Mouse (Mus musculus) lung, adult 10 weeks (tissue): Measurements from ENCODE around the gene Sdhaf1. TPM values are rescaled to one million over a fixed set of nuclear protein-coding genes. Genes with fewer than 3 reads are reported as not detected.

Experiments used
- polyA plus RNA-seq: library from polyadenylated mRNA; stranded (reverse); fragments of 350-450 nt; fragmentation: Illumina TruSeq; extraction: RNeasy Lipid Tissue Mini Kit (QIAGEN cat#74804); gene quantifications from one replicate; pipeline ENCODE4 v1.2.3, GENCODE M21; 2014; ENCODE audit warnings: low read depth, low replicate concordance; ENCODE audit not compliant: insufficient read depth

Sdhaf1 gene
- 9.9 TPM for polyA plus RNA-seq

DNA sequence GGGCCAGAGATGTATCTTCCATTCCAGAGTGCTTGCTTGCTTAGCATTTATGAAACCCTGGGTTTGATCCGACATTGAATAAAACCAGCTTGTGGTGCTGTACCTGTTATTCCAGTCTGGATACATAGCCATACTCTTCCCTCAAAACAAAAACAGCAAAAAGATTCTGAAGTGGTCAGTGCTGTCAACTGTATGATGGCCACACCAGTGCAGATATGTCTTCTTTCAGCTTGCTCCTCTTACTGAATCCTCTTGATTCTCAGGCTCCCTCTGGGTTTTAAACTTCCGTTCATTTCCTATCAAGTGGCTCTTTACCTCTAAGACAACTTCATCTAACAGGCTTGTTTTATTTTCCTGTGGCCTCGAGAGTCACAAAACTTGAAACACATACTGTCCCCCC lies at the start of gene Sdhaf1:
TSS of gene Sdhaf1 (minus strand) at position 101 of the 400 bp plus-strand sequence.

DNA sequence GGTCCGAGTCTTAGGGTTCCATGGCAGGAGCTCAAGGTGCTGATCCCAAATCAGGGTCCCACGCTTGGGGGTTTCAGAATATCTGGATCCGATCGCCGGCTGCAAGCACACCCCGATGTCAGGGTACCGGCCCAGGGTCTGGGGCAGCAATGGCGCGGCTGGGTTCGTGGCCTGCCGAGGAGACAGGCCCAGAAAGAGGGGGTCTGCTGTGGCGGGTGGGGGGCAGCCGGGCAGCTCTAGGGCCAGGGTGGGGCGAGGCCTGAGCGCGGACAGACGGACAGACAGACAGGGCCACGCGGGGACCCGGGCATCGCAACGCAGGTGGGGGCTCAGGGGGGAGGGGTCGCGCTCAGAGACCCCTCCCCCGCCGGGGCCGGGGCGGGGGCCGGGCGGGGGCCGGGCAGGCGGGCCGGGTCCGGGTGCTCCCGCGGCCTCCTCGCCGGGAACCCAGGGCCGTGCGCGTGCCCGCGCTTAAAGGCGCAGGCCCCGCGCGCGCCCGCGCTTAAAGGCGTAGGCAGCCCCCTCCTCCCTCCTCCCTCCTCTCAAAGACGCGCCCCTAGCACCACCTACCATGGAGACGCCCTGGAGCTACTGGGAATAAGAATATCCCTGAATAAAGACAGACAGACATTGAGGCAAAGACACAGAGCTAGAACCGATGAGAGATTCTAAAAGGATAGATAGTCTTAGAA lies 39.1 kb upstream of the Sdhaf1 start, which contains the start of gene Lrfn3:
TSS of gene Lrfn3 (minus strand) at position 121 of the 692 bp plus-strand sequence.

GRCm38 (mm10) chr7:30321539-30322284 lies 2.0 kb downstream of the Sdhaf1 start, which contains the start of gene E130208F15Rik:
Gene E130208F15Rik, plus strand, starts transcription at chr7:30321740.

GRCm38 (mm10) chr7:30314721-30315155 lies 9.0 kb downstream of the Sdhaf1 start, which contains the start of gene Syne4:
Gene Syne4, plus strand, starts transcription at chr7:30314807.

DNA sequence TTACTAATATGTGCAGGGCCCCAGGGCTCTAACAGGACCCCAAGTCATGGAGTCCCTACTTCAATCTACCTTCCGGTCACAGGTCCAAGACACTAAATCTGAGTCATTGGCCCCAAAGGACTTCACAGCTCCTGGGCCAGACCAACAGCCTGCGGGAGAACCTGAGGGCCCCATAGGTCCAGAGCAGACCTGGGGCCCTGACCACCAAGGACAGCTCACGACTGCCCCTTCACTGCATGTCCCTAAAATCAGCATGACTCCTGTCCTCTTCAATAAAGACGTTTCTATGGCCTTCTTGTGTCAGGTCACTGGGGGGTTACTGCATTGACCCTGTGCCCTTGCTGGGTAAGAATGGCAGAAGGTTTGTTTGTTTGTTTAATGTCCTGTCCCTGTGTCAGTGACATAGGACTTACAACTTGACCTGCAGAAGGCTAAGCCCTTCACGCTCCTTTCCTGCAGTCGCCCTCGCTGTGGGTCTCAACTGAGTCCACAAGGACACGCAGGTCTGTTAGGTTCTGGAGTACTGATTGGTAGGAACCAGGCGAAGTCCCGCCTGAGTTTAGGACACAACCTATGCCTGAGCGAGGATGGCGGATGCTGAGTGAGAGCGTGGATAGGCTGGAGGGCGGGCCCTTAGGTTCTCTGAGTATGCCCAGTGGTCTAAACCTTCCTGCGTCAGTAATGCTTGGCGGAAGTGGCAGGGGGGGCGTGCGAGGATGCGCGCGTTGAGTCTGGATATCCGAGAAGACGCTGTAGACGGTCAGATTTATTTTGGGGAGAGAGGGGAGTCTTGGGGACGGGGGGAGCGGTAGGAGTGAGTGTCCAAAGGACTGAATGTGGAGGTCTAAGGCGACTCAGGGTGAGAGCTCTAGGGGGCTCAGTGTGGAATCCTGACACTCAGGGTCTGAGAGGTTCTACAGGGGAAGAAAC lies 15.4 kb downstream of the Sdhaf1 start, which contains the start of gene Alkbh6:
TSS of gene Alkbh6 (plus strand) at position 642 of the 930 bp plus-strand sequence.

GRCm38 (mm10) chr7:30291215-30292131 lies 32.2 kb downstream of the Sdhaf1 start, which contains the start of gene Clip3:
Gene Clip3, plus strand, starts transcription at chr7:30291728.

DNA sequence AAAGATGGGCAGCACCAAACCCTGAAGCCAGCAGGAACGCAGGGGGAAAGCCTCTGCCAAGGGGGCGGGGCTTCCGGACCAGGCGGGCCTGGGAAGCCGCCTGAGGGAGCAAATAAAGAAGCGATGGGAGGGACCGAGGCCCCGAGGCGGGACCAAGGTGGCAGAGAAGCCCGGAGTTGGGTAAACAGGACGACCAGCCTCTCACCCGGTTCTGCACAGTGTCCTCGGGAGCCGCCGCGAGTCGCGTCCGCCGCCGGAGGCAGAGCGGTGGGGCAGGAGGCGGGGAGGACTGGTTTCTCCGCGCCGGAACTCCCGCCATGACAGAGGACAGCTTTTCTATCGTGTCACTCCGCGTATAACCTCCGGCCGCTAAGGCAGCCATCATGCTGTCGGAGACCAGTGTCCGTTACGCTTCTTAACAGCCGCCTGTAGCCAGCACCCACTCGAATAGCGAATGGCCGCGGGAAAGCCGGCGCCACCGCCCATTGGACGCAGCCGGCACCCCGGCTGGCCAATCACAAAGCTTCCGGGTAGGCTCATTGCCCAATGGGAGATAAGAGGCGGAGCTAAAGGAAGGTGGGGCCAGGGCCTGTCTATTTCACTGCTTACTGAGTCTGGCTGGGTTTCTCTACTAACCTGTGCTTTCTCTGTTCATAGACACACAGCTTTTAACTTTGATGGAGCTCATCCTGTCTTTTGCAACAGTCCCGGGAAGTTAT lies 43.6 kb downstream of the Sdhaf1 start, which contains the start of the genes Thap8 and Wdr62:
TSS of gene Thap8 (plus strand) at position 144 of the 719 bp plus-strand sequence.
TSS of gene Wdr62 (minus strand) at position 469 of the 719 bp plus-strand sequence.

Other genes starting within 250 kb of the Sdhaf1 start
- gene Gm26920, start 233.5 kb downstream of the Sdhaf1 start, polyA plus RNA-seq, result not detected
- gene Zfp566, start 233.4 kb downstream of the Sdhaf1 start, polyA plus RNA-seq, result 3.7 TPM
- gene Zfp260, start 229.1 kb downstream of the Sdhaf1 start, polyA plus RNA-seq, result 34.1 TPM
- gene Zfp382, start 202.0 kb downstream of the Sdhaf1 start, polyA plus RNA-seq, result 0.50 TPM
- gene Zfp146, start 154.1 kb downstream of the Sdhaf1 start, polyA plus RNA-seq, result 21.5 TPM
- 91.7 TPM for gene Cox7a1, start 139.8 kb downstream of the Sdhaf1 start, polyA plus RNA-seq
- gene Capns1, start 125.1 kb downstream of the Sdhaf1 start, polyA plus RNA-seq, result 301 TPM
- 84.4 TPM for gene Polr2i, start 91.9 kb downstream of the Sdhaf1 start, polyA plus RNA-seq
- 83.5 TPM for gene Tbcb, start 91.6 kb downstream of the Sdhaf1 start, polyA plus RNA-seq
- not detected for gene Ovol3, start 88.2 kb downstream of the Sdhaf1 start, polyA plus RNA-seq
- gene Thap8, start 43.8 kb downstream of the Sdhaf1 start, polyA plus RNA-seq, result not detected
- gene Wdr62, start 43.5 kb downstream of the Sdhaf1 start, polyA plus RNA-seq, result 3.4 TPM
- 3.7 TPM for gene Clip3, start 32.2 kb downstream of the Sdhaf1 start, polyA plus RNA-seq
- 44.8 TPM for gene Alkbh6, start 15.2 kb downstream of the Sdhaf1 start, polyA plus RNA-seq
- gene Syne4, start 9.1 kb downstream of the Sdhaf1 start, polyA plus RNA-seq, result 3.2 TPM
- gene E130208F15Rik, start 2.2 kb downstream of the Sdhaf1 start, polyA plus RNA-seq, result 0.27 TPM
- gene Lrfn3, start 38.9 kb upstream of the Sdhaf1 start, polyA plus RNA-seq, result 2.7 TPM
- gene Tyrobp, start 89.9 kb upstream of the Sdhaf1 start, polyA plus RNA-seq, result 345 TPM
- 19.1 TPM for gene Hcst, start 96.0 kb upstream of the Sdhaf1 start, polyA plus RNA-seq
- 3.7 TPM for gene Nfkbid, start 97.8 kb upstream of the Sdhaf1 start, polyA plus RNA-seq
- gene Aplp1, start 121.6 kb upstream of the Sdhaf1 start, polyA plus RNA-seq, result 5.0 TPM
- not detected for gene Kirrel2, start 133.8 kb upstream of the Sdhaf1 start, polyA plus RNA-seq
- gene Nphs1, start 134.4 kb upstream of the Sdhaf1 start, polyA plus RNA-seq, result not detected
- not detected for gene Prodh2, start 169.7 kb upstream of the Sdhaf1 start, polyA plus RNA-seq
- gene Arhgap33, start 211.2 kb upstream of the Sdhaf1 start, polyA plus RNA-seq, result 1.8 TPM
- gene Hspb6, start 228.3 kb upstream of the Sdhaf1 start, polyA plus RNA-seq, result 15.7 TPM
- gene Proser3, start 228.4 kb upstream of the Sdhaf1 start, polyA plus RNA-seq, result 3.8 TPM
- 24.8 TPM for gene Lin37, start 235.9 kb upstream of the Sdhaf1 start, polyA plus RNA-seq
- 48.6 TPM for gene U2af1l4, start 239.4 kb upstream of the Sdhaf1 start, polyA plus RNA-seq
- 3.4 TPM for gene Gm49396, start 239.4 kb upstream of the Sdhaf1 start, polyA plus RNA-seq
- gene Psenen, start 239.7 kb upstream of the Sdhaf1 start, polyA plus RNA-seq, result 190 TPM
- gene Igflr1, start 241.5 kb upstream of the Sdhaf1 start, polyA plus RNA-seq, result 8.4 TPM